Mouse (Mus musculus) midbrain, embryonic 10.5 days (tissue): ENCODE measurements around the gene Sipa1l3. TPM values are rescaled to one million over a fixed set of nuclear protein-coding genes. Genes with fewer than 3 reads are reported as not detected.

Experiments used
- DNase-seq: peaks from one replicate; pipeline ENCODE4 v3.0.0-alpha.2; 2017; ENCODE audit warnings: low spot score
- H3K27ac ChIP-seq: fragments of 300-500 bp; sonication (generic); replicated peaks from 2 replicates; pipeline ENCODE4 v1.5.1; 2016; ENCODE audit warnings: mild to moderate bottlenecking
- H3K27me3 ChIP-seq: fragments of 300-500 bp; sonication (generic); 2 replicates; pipeline ENCODE4 v1.6.1; 2016; ENCODE audit warnings: low read depth, mild to moderate bottlenecking; ENCODE audit not compliant: poor library complexity, severe bottlenecking
- H3K36me3 ChIP-seq: fragments of 300-500 bp; sonication (generic); 2 replicates; pipeline ENCODE4 v1.6.1; 2016; ENCODE audit warnings: mild to moderate bottlenecking, moderate library complexity
- H3K4me1 ChIP-seq: fragments of 300-500 bp; sonication (generic); 2 replicates; pipeline ENCODE4 v1.6.1; 2016
- H3K4me3 ChIP-seq: fragments of 300-500 bp; sonication (generic); 2 replicates; pipeline ENCODE4 v1.5.1; 2016; ENCODE audit warnings: mild to moderate bottlenecking, moderate library complexity
- H3K9me3 ChIP-seq: fragments of 300-500 bp; sonication (generic); replicated peaks from 2 replicates; pipeline ENCODE4 v1.6.1; 2016; ENCODE audit warnings: mild to moderate bottlenecking
- WGBS: fragments of 180-500 bp; shearing (Covaris S2); methylation state at CpG from one replicate; pipeline ENCODE4 v1.1.7; 2016; 5-methylcytosine and 5-hydroxymethylcytosine counted together
- polyA plus RNA-seq: library from polyadenylated mRNA; unstranded; fragments of >200 nt; fragmentation: Nextera tagmentation; extraction: Ambion mirVana; gene quantifications from 2 replicates; pipeline ENCODE4 v1.2.1, GENCODE M21; 2016

The Sipa1l3 gene
- polyA plus RNA-seq, 1 experiment from 2014 or later = 8.4 TPM

- Histone ChIP-seq H3K36me3 (peaks cover 22% of the 10 kb centered on the region), H3K27ac (peak overlapping the region; percentile 57; the same call in 1 of the 2 replicates), H3K4me1 (peaks cover 11% of the 10 kb centered on the region; the same call in 1 of the 2 replicates), H3K4me3 (no peak overlapping the region), H3K27me3 (no peaks in the 10 kb centered on the region), H3K9me3 (no peaks in the 10 kb centered on the region)
- DNase-seq = no peak
- 80% methylated on average over 12 of the region's 12 CpGs for WGBS
Observed at GRCm38 (mm10) chr7:29341722-29342121, 176.7 kb downstream of the Sipa1l3 start.

DNA sequence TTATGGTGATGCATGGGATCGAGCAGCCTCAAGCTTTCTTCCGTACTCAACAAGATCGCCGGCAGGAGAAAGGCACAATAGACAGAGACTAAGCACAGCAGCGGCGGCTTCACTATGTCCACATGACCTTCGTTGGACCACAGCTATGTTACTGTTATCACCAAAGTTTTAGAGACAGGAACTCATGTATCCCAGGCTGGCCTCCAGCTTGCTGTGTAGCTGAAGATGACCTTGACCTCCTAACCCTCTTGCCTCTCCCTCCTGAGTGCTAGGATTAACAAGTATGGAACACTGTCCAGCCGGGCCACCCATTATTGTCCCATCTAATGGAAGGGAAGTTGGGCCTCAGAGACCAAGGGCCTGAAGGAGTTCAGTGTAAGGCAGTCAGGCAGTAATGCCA lies 177.6 kb downstream of the Sipa1l3 start:
- H3K36me3 ChIP-seq = peaks cover 23% of the 10 kb centered on the region
- H3K4me1 ChIP-seq = peaks cover 11% of the 10 kb centered on the region; the same call in 1 of the 2 replicates
- H3K4me3 ChIP-seq = no peak overlapping the region
- no peaks in the 10 kb centered on the region for H3K27me3 ChIP-seq
- DNase-seq = no peak
- no peak overlapping the region for H3K27ac ChIP-seq
- H3K9me3 ChIP-seq = no peaks in the 10 kb centered on the region
- 91% methylated on average over 8 of the region's 8 CpGs for WGBS

DNA sequence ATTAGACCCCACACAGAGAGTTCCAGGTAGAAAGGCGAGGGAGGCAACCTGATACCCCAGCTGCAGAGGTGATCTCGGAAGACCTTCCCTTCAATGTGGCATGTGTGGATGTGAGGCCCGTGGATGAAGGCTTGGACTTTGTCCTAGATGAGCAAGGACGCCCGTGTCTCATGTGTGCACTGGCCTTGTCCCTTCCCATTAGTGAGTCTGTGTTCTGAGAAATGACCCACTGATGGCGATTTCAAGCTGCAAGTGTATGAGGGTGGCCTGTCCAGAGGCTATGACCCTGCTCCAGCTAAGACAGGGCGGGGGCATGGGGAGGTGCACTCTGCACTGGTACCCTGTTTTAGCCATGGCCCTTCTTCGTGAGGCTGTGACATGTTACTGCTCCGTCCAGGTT lies 178.2 kb downstream of the Sipa1l3 start:
- DNase-seq = no peak
- peaks cover 11% of the 10 kb centered on the region; the same call in 1 of the 2 replicates for H3K4me1 ChIP-seq
- H3K27me3 ChIP-seq = no peaks in the 10 kb centered on the region
- H3K27ac ChIP-seq = no peak overlapping the region
- no peaks in the 10 kb centered on the region for H3K9me3 ChIP-seq
- no peak overlapping the region for H3K4me3 ChIP-seq
- peaks cover 23% of the 10 kb centered on the region for H3K36me3 ChIP-seq
- WGBS = 94% methylated on average over 9 of the region's 9 CpGs

- H3K9me3 ChIP-seq = no peaks in the 10 kb centered on the region
- peaks cover 23% of the 10 kb centered on the region for H3K36me3 ChIP-seq
- no peak overlapping the region for H3K27ac ChIP-seq
- peaks cover 15% of the 10 kb centered on the region for H3K4me1 ChIP-seq
- DNase-seq = no peak
- 84% methylated on average over 14 of the region's 14 CpGs for WGBS
- no peaks in the 10 kb centered on the region for H3K27me3 ChIP-seq
- H3K4me3 ChIP-seq = no peak overlapping the region
Observed at GRCm38 (mm10) chr7:29338984-29339679, 179.3 kb downstream of the Sipa1l3 start.

DNA sequence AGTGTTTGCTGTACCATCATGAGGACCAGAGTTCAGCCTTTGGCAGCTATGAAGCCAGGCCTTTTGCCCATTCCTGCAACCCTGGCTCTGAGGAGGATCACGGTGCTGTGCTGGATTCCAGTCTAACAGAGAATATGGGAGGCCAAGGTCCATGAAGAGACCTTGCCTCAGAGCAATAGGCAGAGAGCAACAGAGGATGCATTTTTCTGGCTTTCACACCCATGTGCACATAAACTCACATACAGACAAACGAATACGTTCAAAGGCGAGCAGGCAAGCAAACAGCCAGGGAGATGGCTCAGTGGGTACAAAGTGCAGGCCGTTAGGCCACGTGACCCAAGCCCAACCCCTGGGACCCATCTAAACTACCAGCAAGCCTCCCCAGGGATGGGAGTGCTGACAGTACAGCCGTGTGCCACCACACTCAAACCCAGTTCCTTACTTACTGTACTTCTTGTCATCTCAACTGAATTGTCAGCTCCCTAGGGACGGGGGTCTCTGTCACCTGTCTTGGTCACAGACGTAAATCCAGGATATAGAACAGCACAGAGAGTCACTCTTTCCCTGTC lies 180.0 kb downstream of the Sipa1l3 start:
- Histone ChIP-seq H3K27ac (no peak overlapping the region), H3K36me3 (peaks cover 20% of the 10 kb centered on the region), H3K27me3 (no peaks in the 10 kb centered on the region), H3K4me1 (peaks cover 19% of the 10 kb centered on the region), H3K9me3 (no peaks in the 10 kb centered on the region), H3K4me3 (no peak overlapping the region)
- DNase-seq = no peak
- WGBS = 90% methylated on average over 9 of the region's 9 CpGs

DNA sequence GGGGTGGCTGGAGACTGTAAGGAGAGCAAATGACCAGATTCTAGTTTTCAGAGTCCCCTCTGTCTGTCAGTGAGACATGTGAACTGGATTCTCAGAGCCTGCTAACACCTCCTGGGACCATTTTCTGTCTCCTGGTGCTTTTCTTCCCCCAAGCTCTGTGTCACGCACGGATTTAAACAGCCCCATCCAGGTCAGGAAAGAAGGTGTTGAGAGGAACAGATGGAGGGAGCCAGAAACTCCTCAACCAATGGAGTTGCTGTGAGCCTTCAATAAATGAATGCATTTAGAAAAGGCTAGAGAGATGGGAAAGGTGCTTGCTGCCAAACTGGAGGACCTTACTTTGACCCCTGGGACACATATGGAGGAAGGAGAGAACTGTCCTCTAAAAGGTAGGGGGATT lies 180.7 kb downstream of the Sipa1l3 start:
- Histone ChIP-seq H3K4me3 (no peak overlapping the region), H3K9me3 (no peaks in the 10 kb centered on the region), H3K4me1 (peaks cover 19% of the 10 kb centered on the region), H3K36me3 (peaks cover 22% of the 10 kb centered on the region), H3K27me3 (no peaks in the 10 kb centered on the region), H3K27ac (no peak overlapping the region)
- WGBS = 85% methylated on average over 2 of the region's 2 CpGs
- no peak for DNase-seq

DNA sequence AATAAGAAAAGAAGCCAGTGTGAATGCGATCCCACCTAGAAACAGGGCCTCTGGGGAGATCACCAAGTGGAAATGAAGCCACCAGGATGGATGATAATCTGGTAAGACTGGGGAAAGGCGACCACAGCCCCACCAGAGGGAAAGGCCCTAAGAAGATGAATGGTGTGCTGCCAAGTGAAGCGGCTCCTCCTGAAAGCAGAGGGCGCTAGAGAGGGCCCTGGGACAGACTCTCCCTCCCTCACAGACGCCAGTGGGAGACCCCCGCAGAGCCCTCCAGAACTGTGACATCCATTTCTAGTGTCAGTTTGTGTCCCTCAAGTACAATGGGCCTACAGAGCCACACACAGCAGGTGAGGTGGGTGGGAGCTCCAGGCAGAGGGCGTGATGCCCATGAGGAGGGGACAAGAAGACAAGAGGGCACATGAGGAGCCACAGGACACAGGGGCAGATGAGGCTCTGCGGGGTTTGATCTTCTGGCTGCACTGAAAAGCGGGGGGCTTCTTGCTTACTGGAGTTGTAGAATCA lies 181.6 kb downstream of the Sipa1l3 start:
- peaks cover 10% of the 10 kb centered on the region for H3K4me1 ChIP-seq
- no peak overlapping the region for H3K4me3 ChIP-seq
- H3K27me3 ChIP-seq = no peaks in the 10 kb centered on the region
- no peak overlapping the region for H3K27ac ChIP-seq
- peaks cover 30% of the 10 kb centered on the region for H3K36me3 ChIP-seq
- no peak for DNase-seq
- WGBS = 67% methylated on average over 9 of the region's 9 CpGs
- no peaks in the 10 kb centered on the region for H3K9me3 ChIP-seq

DNA sequence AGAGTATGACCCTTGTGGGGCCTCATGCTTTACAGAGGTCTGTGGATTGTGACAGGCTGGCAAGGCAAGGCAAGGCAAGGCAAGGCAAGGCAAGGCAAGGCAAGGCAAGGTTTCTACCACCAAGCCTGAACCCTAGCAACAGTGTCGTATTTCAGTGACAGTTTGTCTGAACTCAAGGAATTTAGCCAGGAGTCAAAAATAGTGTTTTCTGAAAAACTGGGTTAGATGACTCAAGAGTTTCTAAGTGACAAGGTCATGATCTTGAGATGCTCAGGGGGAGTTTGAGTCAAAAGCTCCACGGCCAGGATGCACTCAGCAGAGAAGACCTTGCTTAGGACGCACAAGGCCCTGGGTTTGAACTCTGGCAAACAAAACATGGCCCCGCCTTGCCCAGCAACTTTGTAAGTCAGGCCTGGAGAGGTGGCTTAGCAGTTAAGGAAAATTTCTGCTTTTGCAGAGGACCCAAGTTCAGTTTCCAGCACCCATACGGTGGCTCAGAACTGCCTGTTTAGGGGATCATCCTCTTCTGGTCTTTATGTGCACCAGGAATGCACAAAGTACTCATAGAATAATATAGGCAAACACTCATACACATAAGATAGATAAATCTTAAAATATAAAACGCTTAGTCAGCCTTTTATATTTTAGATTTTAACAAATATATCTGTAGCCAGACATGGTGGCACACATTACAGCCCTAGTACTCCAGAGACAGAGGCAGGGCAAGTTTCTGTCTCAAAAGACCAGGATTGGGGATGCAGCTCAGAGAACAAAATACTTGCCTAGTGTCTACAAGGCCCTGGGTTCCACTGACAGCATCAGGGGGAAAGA lies 182.4 kb downstream of the Sipa1l3 start:
- 88% methylated on average over 6 of the region's 6 CpGs for WGBS
- Histone ChIP-seq H3K36me3 (peaks cover 33% of the 10 kb centered on the region), H3K4me1 (peaks cover 9% of the 10 kb centered on the region), H3K27ac (no peak overlapping the region), H3K27me3 (no peaks in the 10 kb centered on the region), H3K4me3 (no peak overlapping the region), H3K9me3 (no peaks in the 10 kb centered on the region)
- DNase-seq = no peak

DNA sequence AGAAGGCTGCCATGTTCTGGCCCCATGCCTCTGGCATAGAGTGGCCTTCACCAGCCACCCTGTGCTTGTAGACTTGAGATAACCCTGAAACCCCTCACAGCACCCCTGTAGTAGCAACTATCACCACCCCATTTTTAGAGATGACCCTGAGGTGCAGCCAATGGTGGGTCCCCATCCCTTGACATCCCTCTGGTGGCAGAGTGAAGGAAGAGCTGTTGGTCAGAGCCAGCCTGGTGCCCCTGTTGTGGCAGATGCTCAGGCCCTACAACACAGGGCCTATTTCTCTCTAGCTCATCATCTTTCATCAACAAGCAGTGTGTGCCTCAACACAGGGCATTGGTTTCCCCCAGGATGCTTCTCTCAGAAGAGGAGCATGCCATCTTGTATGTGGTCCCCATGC lies 183.2 kb downstream of the Sipa1l3 start:
- Histone ChIP-seq H3K4me1 (peaks cover 9% of the 10 kb centered on the region), H3K36me3 (peaks cover 39% of the 10 kb centered on the region), H3K9me3 (no peaks in the 10 kb centered on the region), H3K27me3 (no peaks in the 10 kb centered on the region), H3K4me3 (no peak overlapping the region), H3K27ac (no peak overlapping the region)
- DNase-seq = no peak

DNA sequence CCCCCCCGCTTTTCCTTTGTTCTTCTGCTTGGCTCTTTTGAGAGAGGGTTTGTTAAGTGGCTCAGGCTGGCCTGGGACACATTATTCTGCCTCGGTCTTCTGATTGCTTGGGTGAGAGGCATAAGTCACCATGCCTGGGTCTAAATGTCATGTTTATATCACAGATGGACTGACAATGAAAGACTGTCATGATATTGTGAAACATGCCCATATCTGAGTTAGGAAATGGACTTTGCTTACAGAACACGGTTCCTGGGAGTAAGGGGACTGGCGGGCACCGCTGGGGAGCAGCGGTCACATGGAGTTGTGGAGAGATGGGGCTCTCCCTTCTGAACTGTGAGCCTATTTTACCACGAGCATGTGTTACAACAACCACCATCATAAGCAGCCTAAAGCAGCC lies 184.3 kb downstream of the Sipa1l3 start:
- Histone ChIP-seq H3K36me3 (peaks cover 50% of the 10 kb centered on the region), H3K4me3 (no peak overlapping the region), H3K9me3 (no peaks in the 10 kb centered on the region), H3K27ac (no peak overlapping the region; the same call in 1 of the 2 replicates), H3K4me1 (peaks cover 9% of the 10 kb centered on the region), H3K27me3 (no peaks in the 10 kb centered on the region)
- 67% methylated on average over 7 of the region's 7 CpGs for WGBS
- no peak for DNase-seq

DNA sequence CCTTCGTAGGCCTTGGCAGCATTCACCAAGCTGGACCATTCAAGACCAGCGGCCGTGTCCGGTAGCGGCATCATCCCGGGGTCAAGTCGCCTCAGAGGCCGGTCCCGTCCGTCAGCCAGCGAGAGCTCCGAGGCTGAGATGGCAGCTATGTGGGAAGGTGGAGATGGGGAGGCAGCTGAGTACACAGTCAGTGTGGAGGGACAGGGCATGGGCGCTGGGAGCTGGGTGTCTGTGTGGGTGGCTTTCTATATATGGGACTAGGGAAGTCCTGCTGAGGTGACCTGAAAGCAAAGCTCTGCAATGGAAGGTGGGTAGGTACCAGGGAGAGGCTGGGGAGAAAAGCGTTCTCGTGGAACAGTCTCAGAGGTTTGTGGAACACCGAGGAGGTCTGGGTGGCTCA lies 189.5 kb downstream of the Sipa1l3 start:
- H3K36me3 ChIP-seq = peaks cover 73% of the 10 kb centered on the region
- 90% methylated on average over 16 of the region's 16 CpGs for WGBS

GRCm38 (mm10) chr7:29327087-29327486 lies 191.4 kb downstream of the Sipa1l3 start:
- DNase-seq = no peak
- H3K4me1 ChIP-seq = peaks cover 1% of the 10 kb centered on the region
- H3K27me3 ChIP-seq = no peaks in the 10 kb centered on the region
- H3K27ac ChIP-seq = no peak overlapping the region
- no peak overlapping the region for H3K4me3 ChIP-seq
- H3K9me3 ChIP-seq = no peaks in the 10 kb centered on the region
- H3K36me3 ChIP-seq = peaks cover 76% of the 10 kb centered on the region
- 92% methylated on average over 6 of the region's 6 CpGs for WGBS

More for the DNA sequence above, 189.5 kb downstream of the Sipa1l3 start:
- Histone ChIP-seq H3K4me3 (no peak overlapping the region), H3K27me3 (no peaks in the 10 kb centered on the region), H3K27ac (no peak overlapping the region), H3K9me3 (no peaks in the 10 kb centered on the region), H3K4me1 (peaks cover 3% of the 10 kb centered on the region)
- no peak for DNase-seq
